Mouse (Mus musculus) lung, embryonic 14.5 days (tissue): ENCODE data around the gene Ccdc6. TPM values are rescaled to one million over a fixed set of nuclear protein-coding genes. Genes with fewer than 3 reads are reported as not detected.

Experiments
- ATAC-seq: fragments of 200-750 bp; cut with Nextera tagmentation; 2 replicates; pipeline ENCODE4 v1.8.0; 2017; ENCODE audit warnings: mild to moderate bottlenecking, moderate TSS enrichment, moderate library complexity; ENCODE audit not compliant: insufficient read depth
- DNase-seq: peaks from one replicate; pipeline ENCODE4 v3.0.0-alpha.2; 2015
- H3K27ac ChIP-seq: fragments of 300-500 bp; sonication (generic); 2 replicates; pipeline ENCODE4 v1.5.1; 2014; ENCODE audit warnings: low read depth, mild to moderate bottlenecking, moderate library complexity
- H3K27me3 ChIP-seq: fragments of 300-500 bp; sonication (generic); 2 replicates; pipeline ENCODE4 v1.6.1; 2014; ENCODE audit warnings: low read length, control low read depth; ENCODE audit not compliant: insufficient read depth
- H3K36me3 ChIP-seq: fragments of 300-500 bp; sonication (generic); 2 replicates; pipeline ENCODE4 v1.6.1; 2014; ENCODE audit warnings: control low read depth; ENCODE audit not compliant: insufficient read depth
- H3K4me1 ChIP-seq: fragments of 300-500 bp; sonication (generic); 2 replicates; pipeline ENCODE4 v1.6.1; 2014; ENCODE audit warnings: antibody characterized with exemption, control low read depth; ENCODE audit not compliant: insufficient read depth
- H3K4me2 ChIP-seq: fragments of 300-500 bp; sonication (generic); 2 replicates; pipeline ENCODE4 v1.6.1; 2014; ENCODE audit warnings: mild to moderate bottlenecking
- H3K4me3 ChIP-seq: fragments of 300-500 bp; sonication (generic); 2 replicates; pipeline ENCODE4 v1.5.1; 2014; ENCODE audit warnings: low read depth, low read length
- H3K9ac ChIP-seq: fragments of 300-500 bp; sonication (generic); 2 replicates; pipeline ENCODE4 v1.6.1; 2014
- H3K9me3 ChIP-seq: fragments of 300-500 bp; sonication (generic); 2 replicates; pipeline ENCODE4 v1.6.1; 2016; ENCODE audit warnings: low read depth, low read length, control low read depth
- CTCF ChIP-seq: IDR thresholded peaks from 2 replicates; pipeline ENCODE4 v1.5.1; 2016; ENCODE audit warnings: antibody characterized with exemption, low read depth
- WGBS: fragments of 180-500 bp; shearing (Covaris S2); extraction: QIAGEN DNeasy Blood & Tissue Kit; methylation state at CpG from one replicate; pipeline ENCODE4 v1.1.7; 2014; 5-methylcytosine and 5-hydroxymethylcytosine counted together
- polyA plus RNA-seq: library from polyadenylated mRNA; unstranded; fragments of >200 nt; fragmentation: Nextera tagmentation; extraction: Ambion mirVana; gene quantifications from 2 replicates; pipeline ENCODE4 v1.2.1, GENCODE M21; 2014

Ccdc6 gene
- polyA plus RNA-seq, 1 experiment from 2014 or later = 21.9 TPM

DNA sequence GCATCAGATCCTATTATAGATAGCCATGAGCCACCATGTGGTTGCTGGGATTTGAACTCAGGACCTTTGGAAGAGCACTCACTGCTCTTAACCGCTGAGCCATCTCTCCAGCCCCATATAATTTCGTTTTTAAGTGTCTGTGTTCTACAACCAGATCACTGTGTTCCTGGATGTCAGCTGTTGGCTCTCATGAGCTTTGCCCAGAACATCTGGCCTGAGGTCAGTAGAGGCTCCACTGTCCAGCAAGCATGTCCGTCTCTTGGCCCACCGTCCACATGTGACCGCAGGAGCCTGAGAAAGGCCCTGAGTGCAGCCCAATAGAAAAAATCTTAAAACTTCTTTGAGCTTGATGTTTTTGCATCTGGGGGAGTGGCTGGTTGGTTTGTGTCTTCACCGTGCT is 99.7 kb downstream of the Ccdc6 start:
- Histone ChIP-seq H3K9me3 (no peaks in the 10 kb centered on the region), H3K4me3 (no peak overlapping the region), H3K36me3 (peaks cover 16% of the 10 kb centered on the region), H3K27me3 (no peaks in the 10 kb centered on the region), H3K9ac (no peak overlapping the region), H3K4me1 (no peaks in the 10 kb centered on the region), H3K4me2 (no peak overlapping the region), H3K27ac (no peak overlapping the region)
- 82% methylated on average over 6 of the region's 6 CpGs for WGBS
- no peak for ATAC-seq
- no peak for DNase-seq
- no peak for TF ChIP-seq CTCF

DNA sequence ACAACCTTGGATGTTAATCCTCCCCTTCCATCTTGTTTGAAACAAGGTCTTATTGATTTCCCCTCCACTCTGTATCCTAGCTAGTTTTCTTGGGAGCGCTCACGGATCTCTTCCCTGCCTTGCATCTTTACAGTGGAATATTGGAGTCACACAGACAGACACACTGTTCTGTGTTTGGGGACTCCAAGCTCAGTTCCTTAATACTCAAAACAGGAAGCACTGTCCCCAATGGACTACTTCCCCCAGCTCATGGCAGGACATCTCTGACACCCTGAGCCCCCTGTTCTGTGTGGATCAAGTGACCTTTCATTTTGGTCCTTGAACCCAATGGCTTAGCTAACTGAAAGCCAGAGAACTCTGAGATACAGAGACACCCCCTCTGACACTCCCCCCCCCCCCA is 100.7 kb downstream of the Ccdc6 start:
- H3K4me1 ChIP-seq = no peaks in the 10 kb centered on the region
- TF ChIP-seq CTCF = no peak
- H3K9me3 ChIP-seq = no peaks in the 10 kb centered on the region
- peaks cover 12% of the 10 kb centered on the region; the same call in 1 of the 2 replicates for H3K36me3 ChIP-seq
- no peak overlapping the region for H3K9ac ChIP-seq
- ATAC-seq (no peak), DNase-seq (no peak)
- 91% methylated on average over 2 of the region's 2 CpGs for WGBS
- no peaks in the 10 kb centered on the region for H3K27me3 ChIP-seq
- H3K27ac ChIP-seq = no peak overlapping the region
- H3K4me2 ChIP-seq = no peak overlapping the region
- H3K4me3 ChIP-seq = no peak overlapping the region

DNA sequence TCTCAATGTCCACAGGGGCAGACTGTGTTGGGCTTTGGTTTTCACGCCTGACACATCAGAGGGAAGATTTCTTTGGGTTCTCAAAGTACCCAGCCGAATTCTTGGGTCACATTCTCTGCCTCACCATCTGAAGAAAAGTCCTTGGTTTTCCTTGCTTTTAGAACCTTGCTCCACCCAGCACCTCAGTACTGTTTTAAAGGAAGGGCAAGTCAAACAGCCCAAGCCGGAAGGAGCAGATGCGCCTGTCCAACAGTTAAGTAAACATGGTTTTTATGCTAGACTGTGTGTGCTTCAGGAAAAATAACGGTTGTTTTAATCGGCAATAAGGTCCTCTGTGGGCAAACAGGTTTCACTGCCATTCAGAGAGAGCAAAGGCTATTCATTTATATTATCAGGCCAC is 101.1 kb downstream of the Ccdc6 start:
- Histone ChIP-seq H3K27ac (no peak overlapping the region), H3K27me3 (no peaks in the 10 kb centered on the region), H3K4me1 (no peaks in the 10 kb centered on the region), H3K9me3 (no peaks in the 10 kb centered on the region), H3K4me3 (no peak overlapping the region), H3K36me3 (0 out of 2 replicates have a peak, but pooled peaks cover 9% of the 10 kb centered on the region), H3K9ac (no peak overlapping the region), H3K4me2 (no peak overlapping the region)
- WGBS = 44% methylated on average over 6 of the region's 6 CpGs
- no peak for TF ChIP-seq CTCF
- ATAC-seq = no peak
- no peak for DNase-seq

DNA sequence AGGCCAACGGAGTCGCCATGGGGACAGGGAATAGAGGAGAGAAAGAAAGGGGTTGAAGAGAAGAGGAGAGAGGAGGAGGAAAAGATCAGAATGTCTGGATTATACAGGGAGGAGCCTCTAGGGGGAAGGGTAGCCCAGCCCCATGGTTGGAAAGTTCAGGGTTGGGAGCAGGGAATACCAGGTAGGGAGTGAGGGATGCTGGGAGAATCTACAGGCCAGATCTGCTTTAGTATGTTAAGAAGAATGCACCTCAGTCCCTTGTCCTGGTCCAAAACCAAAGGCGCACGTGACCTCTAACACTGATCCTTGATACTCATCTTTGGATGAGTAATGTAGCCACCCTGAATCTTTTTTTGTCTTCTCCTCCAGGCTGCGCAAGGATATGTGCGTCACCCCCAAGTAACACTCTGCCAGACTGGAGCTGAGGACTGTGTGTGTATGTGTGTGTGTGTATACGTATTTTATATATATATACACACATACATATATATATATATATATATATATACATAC is 102.1 kb downstream of the Ccdc6 start:
- WGBS = 91% methylated on average over 7 of the region's 7 CpGs
- H3K36me3 ChIP-seq = 0 out of 2 replicates have a peak, but pooled peaks cover 1% of the 10 kb centered on the region
- no peak for DNase-seq
- no peak for ATAC-seq
- no peaks in the 10 kb centered on the region for H3K27me3 ChIP-seq
- H3K9ac ChIP-seq = no peak overlapping the region
- no peak overlapping the region for H3K4me3 ChIP-seq
- no peak overlapping the region for H3K4me2 ChIP-seq
- no peaks in the 10 kb centered on the region for H3K4me1 ChIP-seq
- TF ChIP-seq CTCF = no peak
- H3K9me3 ChIP-seq = no peaks in the 10 kb centered on the region
- no peak overlapping the region for H3K27ac ChIP-seq

DNA sequence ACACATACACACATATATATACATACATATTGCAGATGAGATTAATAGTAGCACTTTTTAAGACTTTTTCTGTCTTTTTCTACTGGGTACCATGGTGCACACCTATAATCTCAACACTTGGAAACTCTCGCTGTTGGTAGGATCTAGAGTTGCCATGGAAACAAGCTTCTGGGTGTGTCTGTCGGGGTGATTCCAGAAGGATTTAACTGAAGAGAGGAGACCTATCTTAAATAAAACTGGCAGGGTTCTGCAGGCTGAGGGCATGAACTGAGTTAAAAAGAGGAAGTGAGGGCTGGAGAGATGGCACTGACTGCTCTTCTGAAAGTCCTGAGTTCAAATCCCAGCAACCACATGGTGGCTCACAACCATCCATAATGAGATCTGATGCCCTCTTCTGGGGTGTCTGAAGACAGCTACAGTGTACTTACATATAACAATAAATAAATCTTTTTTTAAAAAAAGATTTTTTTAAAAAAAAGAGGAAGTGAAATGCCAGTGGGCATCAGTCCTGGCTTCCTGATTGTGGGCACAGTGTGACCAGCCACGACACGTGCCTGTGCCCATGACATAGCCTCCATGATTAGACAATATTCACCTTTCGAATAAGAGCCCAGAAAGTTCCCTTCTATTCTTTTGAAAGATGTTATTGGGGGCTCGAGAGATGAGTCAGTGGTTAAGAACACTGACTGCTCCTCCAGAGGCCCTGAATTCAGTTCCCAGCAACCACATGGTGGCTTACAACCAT is 102.7 kb downstream of the Ccdc6 start:
- H3K9ac ChIP-seq = no peak overlapping the region
- H3K9me3 ChIP-seq = no peaks in the 10 kb centered on the region
- no peaks in the 10 kb centered on the region for H3K27me3 ChIP-seq
- no peak for DNase-seq
- no peak for ATAC-seq
- no peaks in the 10 kb centered on the region for H3K36me3 ChIP-seq
- no peaks in the 10 kb centered on the region for H3K4me1 ChIP-seq
- TF ChIP-seq CTCF = no peak
- no peak overlapping the region for H3K4me2 ChIP-seq
- H3K27ac ChIP-seq = no peak overlapping the region
- no peak overlapping the region for H3K4me3 ChIP-seq
- 78% methylated on average over 6 of the region's 6 CpGs for WGBS

DNA sequence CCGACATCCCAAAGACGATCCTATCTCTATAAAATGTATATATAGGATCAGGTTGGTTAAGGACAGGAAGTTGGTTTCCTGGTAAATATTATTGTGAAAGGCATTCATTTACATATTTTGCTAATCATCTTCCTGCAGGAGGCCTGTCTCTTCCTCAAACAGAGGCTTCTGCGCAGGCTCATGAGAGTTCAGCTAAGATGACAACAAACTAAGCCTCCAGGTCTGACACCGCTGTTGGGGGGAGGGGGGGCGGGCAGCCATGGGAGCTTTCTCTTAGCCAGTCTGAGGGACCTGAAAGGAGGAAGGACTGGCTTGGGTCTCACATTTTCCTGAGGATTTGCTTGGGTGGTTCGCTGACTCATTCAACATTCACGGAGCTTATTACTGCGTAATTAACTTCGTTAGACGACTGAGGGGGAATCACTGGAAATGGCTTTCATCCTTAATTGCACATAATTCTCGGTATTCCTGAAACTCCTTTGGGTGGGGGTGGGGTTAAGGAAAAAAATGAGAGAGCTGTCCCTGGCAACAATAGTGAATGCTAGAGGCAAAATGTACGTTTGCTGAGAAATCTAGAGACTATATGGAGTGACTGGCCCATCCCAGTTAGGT is 104.1 kb downstream of the Ccdc6 start:
- Histone ChIP-seq H3K27me3 (no peaks in the 10 kb centered on the region), H3K9ac (no peak overlapping the region), H3K4me2 (no peak overlapping the region), H3K9me3 (no peaks in the 10 kb centered on the region), H3K4me1 (no peaks in the 10 kb centered on the region), H3K36me3 (no peaks in the 10 kb centered on the region), H3K4me3 (no peak overlapping the region), H3K27ac (no peak overlapping the region)
- DNase-seq (peak; percentile 19), ATAC-seq (no peak)
- no peak for TF ChIP-seq CTCF
- WGBS = 70% methylated on average over 12 of the region's 12 CpGs
